Mouse (Mus musculus): ENCODE data around the gene Foxred2. TPM values are rescaled to one million over a fixed set of nuclear protein-coding genes. Genes with fewer than 3 reads are reported as not detected.
A peak's percentile ranks its signal among the peaks of the same experiment; 100 is the strongest.

Foxred2 gene
- polyA plus RNA-seq, 1 experiment from 2014 or later: 5.6 TPM

- Histone ChIP-seq H3K27me3 (no peaks in the 10 kb centered on the region), H3K9ac (no peak overlapping the region), H3K4me1 (peaks cover 33% of the 10 kb centered on the region), H3K4me2 (no peak overlapping the region), H3K27ac (no peak overlapping the region), H3K36me3 (peaks cover 68% of the 10 kb centered on the region), H3K4me3 (replicated peaks) (no peak overlapping the region), H3K9me3 (replicated peaks) (no peaks in the 10 kb centered on the region)
- ATAC-seq (replicated peaks; ENCODE audit: low FRiP score): no peak
- WGBS: 96% methylated on average over 2 of the region's 2 CpGs
Measured at GRCm38 (mm10) chr15:77925195-77925594, 31.3 kb downstream of the Foxred2 start.

GRCm38 (mm10) chr15:77923267-77924035 lies 33.1 kb downstream of the Foxred2 start:
- no peak overlapping the region for H3K4me2 ChIP-seq

GRCm38 (mm10) chr15:77922710-77923109 lies 33.8 kb downstream of the Foxred2 start:
- H3K9me3 ChIP-seq (replicated peaks): no peaks in the 10 kb centered on the region
- H3K4me1 ChIP-seq: peaks cover 22% of the 10 kb centered on the region
- H3K36me3 ChIP-seq: peaks cover 92% of the 10 kb centered on the region
- no peak overlapping the region for H3K4me2 ChIP-seq
- H3K27me3 ChIP-seq: no peaks in the 10 kb centered on the region
- H3K4me3 ChIP-seq (replicated peaks): no peak overlapping the region
- ATAC-seq (replicated peaks; ENCODE audit: low FRiP score): no peak
- H3K9ac ChIP-seq: no peak overlapping the region
- 0 out of 2 replicates have a peak overlapping the region, but pooled peaks have one; percentile 32 for H3K27ac ChIP-seq
- 80% methylated on average over 9 of the region's 9 CpGs for WGBS

More at GRCm38 (mm10) chr15:77923267-77924035, 33.1 kb downstream of the Foxred2 start:
- WGBS: 68% methylated on average over 9 of the region's 9 CpGs
- Histone ChIP-seq H3K4me1 (peaks cover 27% of the 10 kb centered on the region), H3K9me3 (replicated peaks) (no peaks in the 10 kb centered on the region), H3K27me3 (no peaks in the 10 kb centered on the region), H3K27ac (no peak overlapping the region), H3K4me3 (replicated peaks) (no peak overlapping the region), H3K9ac (no peak overlapping the region), H3K36me3 (peaks cover 85% of the 10 kb centered on the region)
- no peak for ATAC-seq (replicated peaks; ENCODE audit: low FRiP score)

- Histone ChIP-seq H3K4me1 (peaks cover 17% of the 10 kb centered on the region), H3K27me3 (no peaks in the 10 kb centered on the region), H3K4me3 (replicated peaks) (no peak overlapping the region), H3K36me3 (peaks cover 91% of the 10 kb centered on the region), H3K9ac (no peak overlapping the region; the same call in 1 of the 2 replicates), H3K4me2 (no peak overlapping the region), H3K27ac (0 out of 2 replicates have a peak overlapping the region, but pooled peaks have one; percentile 5), H3K9me3 (replicated peaks) (no peaks in the 10 kb centered on the region)
- WGBS: 79% methylated on average over 6 of the region's 6 CpGs
- no peak for ATAC-seq (replicated peaks; ENCODE audit: low FRiP score)
Measured at GRCm38 (mm10) chr15:77921636-77922035, 34.9 kb downstream of the Foxred2 start.

- no peaks in the 10 kb centered on the region for H3K9me3 ChIP-seq (replicated peaks)
- ATAC-seq (replicated peaks; ENCODE audit: low FRiP score): 0 out of 2 replicates have a peak, but pooled peaks have one; percentile 35
- no peak overlapping the region for H3K9ac ChIP-seq
- H3K27ac ChIP-seq: peak overlapping the region; percentile 49
- no peaks in the 10 kb centered on the region for H3K27me3 ChIP-seq
- no peak overlapping the region for H3K4me3 ChIP-seq (replicated peaks)
- 56% methylated on average over 10 of the region's 10 CpGs for WGBS
- H3K4me2 ChIP-seq: 0 out of 2 replicates have a peak overlapping the region, but pooled peaks have one; percentile 9
- peaks cover 17% of the 10 kb centered on the region for H3K4me1 ChIP-seq
- H3K36me3 ChIP-seq: peaks cover 93% of the 10 kb centered on the region
Measured at GRCm38 (mm10) chr15:77920511-77921462, 35.7 kb downstream of the Foxred2 start.

GRCm38 (mm10) chr15:77919441-77919840 lies 37.1 kb downstream of the Foxred2 start:
- Histone ChIP-seq H3K9ac (no peak overlapping the region), H3K4me1 (peaks cover 17% of the 10 kb centered on the region), H3K4me2 (no peak overlapping the region), H3K9me3 (replicated peaks) (no peaks in the 10 kb centered on the region), H3K27ac (peak overlapping the region; percentile 49; the same call in 1 of the 2 replicates), H3K36me3 (peaks cover 96% of the 10 kb centered on the region), H3K4me3 (replicated peaks) (no peak overlapping the region), H3K27me3 (no peaks in the 10 kb centered on the region)
- WGBS: 86% methylated on average over 12 of the region's 12 CpGs
- ATAC-seq (replicated peaks; ENCODE audit: low FRiP score): no peak

GRCm38 (mm10) chr15:77916851-77917544 lies 39.5 kb downstream of the Foxred2 start:
- peaks cover 25% of the 10 kb centered on the region for H3K4me1 ChIP-seq
- no peak overlapping the region for H3K27ac ChIP-seq
- peaks cover 79% of the 10 kb centered on the region for H3K36me3 ChIP-seq
- no peak overlapping the region for H3K4me3 ChIP-seq (replicated peaks)
- no peaks in the 10 kb centered on the region for H3K27me3 ChIP-seq
- WGBS: 41% methylated on average over 8 of the region's 8 CpGs
- H3K4me2 ChIP-seq: no peak overlapping the region
- H3K9me3 ChIP-seq (replicated peaks): no peaks in the 10 kb centered on the region
- no peak overlapping the region for H3K9ac ChIP-seq
- ATAC-seq (replicated peaks; ENCODE audit: low FRiP score): no peak

- Histone ChIP-seq H3K9me3 (replicated peaks) (no peaks in the 10 kb centered on the region), H3K9ac (no peak overlapping the region), H3K27me3 (no peaks in the 10 kb centered on the region), H3K4me3 (replicated peaks) (no peak overlapping the region), H3K27ac (no peak overlapping the region), H3K36me3 (peaks cover 63% of the 10 kb centered on the region), H3K4me1 (peaks cover 28% of the 10 kb centered on the region), H3K4me2 (no peak overlapping the region)
- ATAC-seq (replicated peaks; ENCODE audit: low FRiP score): no peak
- 91% methylated on average over 4 of the region's 4 CpGs for WGBS
Measured at GRCm38 (mm10) chr15:77915287-77915686, 41.2 kb downstream of the Foxred2 start.

GRCm38 (mm10) chr15:77914507-77914906 lies 42.0 kb downstream of the Foxred2 start:
- Histone ChIP-seq H3K4me2 (no peak overlapping the region), H3K9ac (no peak overlapping the region), H3K27me3 (no peaks in the 10 kb centered on the region), H3K27ac (no peak overlapping the region), H3K9me3 (replicated peaks) (no peaks in the 10 kb centered on the region), H3K36me3 (peaks cover 56% of the 10 kb centered on the region), H3K4me3 (replicated peaks) (no peak overlapping the region), H3K4me1 (peaks cover 25% of the 10 kb centered on the region)
- 96% methylated on average over 3 of the region's 3 CpGs for WGBS
- no peak for ATAC-seq (replicated peaks; ENCODE audit: low FRiP score)

GRCm38 (mm10) chr15:77913054-77913453 lies 43.5 kb downstream of the Foxred2 start:
- no peak for ATAC-seq (replicated peaks; ENCODE audit: low FRiP score)
- no peaks in the 10 kb centered on the region for H3K9me3 ChIP-seq (replicated peaks)
- H3K27me3 ChIP-seq: no peaks in the 10 kb centered on the region
- no peak overlapping the region for H3K4me2 ChIP-seq
- peaks cover 31% of the 10 kb centered on the region for H3K4me1 ChIP-seq
- no peak overlapping the region for H3K9ac ChIP-seq
- peaks cover 42% of the 10 kb centered on the region for H3K36me3 ChIP-seq
- 77% methylated on average over 8 of the region's 8 CpGs for WGBS
- H3K4me3 ChIP-seq (replicated peaks): no peak overlapping the region
- H3K27ac ChIP-seq: peak overlapping the region; percentile 57

GRCm38 (mm10) chr15:77912585-77912984 lies 43.9 kb downstream of the Foxred2 start:
- H3K9ac ChIP-seq: no peak overlapping the region
- peaks cover 37% of the 10 kb centered on the region for H3K36me3 ChIP-seq
- peaks cover 36% of the 10 kb centered on the region for H3K4me1 ChIP-seq
- H3K4me3 ChIP-seq (replicated peaks): no peak overlapping the region
- 38% methylated on average over 7 of the region's 7 CpGs for WGBS
- no peaks in the 10 kb centered on the region for H3K9me3 ChIP-seq (replicated peaks)
- ATAC-seq (replicated peaks; ENCODE audit: low FRiP score): peak; percentile 22; the same call in 1 of the 2 replicates
- no peak overlapping the region for H3K4me2 ChIP-seq
- no peaks in the 10 kb centered on the region for H3K27me3 ChIP-seq
- peak overlapping the region; percentile 57 for H3K27ac ChIP-seq

All from kidney, embryonic 15.5 days (tissue).